Mouse (Mus musculus) midbrain, embryonic 14.5 days (tissue): ENCODE measurements around the gene Spata2. TPM values are rescaled to one million over a fixed set of nuclear protein-coding genes. Genes with fewer than 3 reads are reported as not detected.

ENCODE experiments used
- ATAC-seq: fragments of 200-750 bp; cut with Nextera tagmentation; 2 replicates; pipeline ENCODE4 v1.8.0; 2017; ENCODE audit warnings: moderate number of reproducible peaks, moderate library complexity; ENCODE audit not compliant: low FRiP score, low TSS enrichment
- DNase-seq: peaks from one replicate; pipeline ENCODE4 v3.0.0-alpha.2; 2015
- H3K27ac ChIP-seq: fragments of 300-500 bp; sonication (generic); replicated peaks from 2 replicates; pipeline ENCODE4 v1.5.1; 2014; ENCODE audit warnings: mild to moderate bottlenecking, low read depth, low read length, moderate library complexity
- H3K27me3 ChIP-seq: fragments of 300-500 bp; sonication (generic); 2 replicates; pipeline ENCODE4 v1.6.1; 2014; ENCODE audit warnings: low read length, control low read depth, mixed read lengths; ENCODE audit not compliant: control insufficient read depth, insufficient read depth
- H3K36me3 ChIP-seq: fragments of 300-500 bp; sonication (generic); 2 replicates; pipeline ENCODE4 v1.6.1; 2014; ENCODE audit warnings: low read length, control low read depth; ENCODE audit not compliant: control insufficient read depth, insufficient read depth
- H3K4me1 ChIP-seq: fragments of 300-500 bp; sonication (generic); 2 replicates; pipeline ENCODE4 v1.6.1; 2014; ENCODE audit warnings: mild to moderate bottlenecking, antibody characterized with exemption, low read length, control low read depth; ENCODE audit not compliant: control insufficient read depth, insufficient read depth
- H3K4me2 ChIP-seq: fragments of 300-500 bp; sonication (generic); 2 replicates; pipeline ENCODE4 v1.6.1; 2014; ENCODE audit warnings: mild to moderate bottlenecking, low read length, moderate library complexity
- H3K4me3 ChIP-seq: fragments of 300-500 bp; sonication (generic); replicated peaks from 2 replicates; pipeline ENCODE4 v1.5.1; 2014; ENCODE audit warnings: low read depth, low read length
- H3K9ac ChIP-seq: fragments of 300-500 bp; sonication (generic); replicated peaks from 2 replicates; pipeline ENCODE4 v1.6.1; 2014; ENCODE audit warnings: mild to moderate bottlenecking, low read length, moderate library complexity
- H3K9me3 ChIP-seq: fragments of 300-500 bp; sonication (generic); 2 replicates; pipeline ENCODE4 v1.6.1; 2016; ENCODE audit warnings: low read length, control low read depth, mixed read lengths; ENCODE audit not compliant: control insufficient read depth
- WGBS: fragments of 180-500 bp; shearing (Covaris S2); extraction: QIAGEN DNeasy Blood & Tissue Kit; methylation state at CpG from one replicate; pipeline ENCODE4 v1.1.7; 2014; 5-methylcytosine and 5-hydroxymethylcytosine counted together
- polyA plus RNA-seq: library from polyadenylated mRNA; unstranded; fragments of >200 nt; fragmentation: Nextera tagmentation; extraction: Ambion mirVana; gene quantifications from 2 replicates; pipeline ENCODE4 v1.2.1, GENCODE M21; 2014

Gene Spata2
- polyA plus RNA-seq, 1 experiment from 2014 or later, result 29.9 TPM

DNA sequence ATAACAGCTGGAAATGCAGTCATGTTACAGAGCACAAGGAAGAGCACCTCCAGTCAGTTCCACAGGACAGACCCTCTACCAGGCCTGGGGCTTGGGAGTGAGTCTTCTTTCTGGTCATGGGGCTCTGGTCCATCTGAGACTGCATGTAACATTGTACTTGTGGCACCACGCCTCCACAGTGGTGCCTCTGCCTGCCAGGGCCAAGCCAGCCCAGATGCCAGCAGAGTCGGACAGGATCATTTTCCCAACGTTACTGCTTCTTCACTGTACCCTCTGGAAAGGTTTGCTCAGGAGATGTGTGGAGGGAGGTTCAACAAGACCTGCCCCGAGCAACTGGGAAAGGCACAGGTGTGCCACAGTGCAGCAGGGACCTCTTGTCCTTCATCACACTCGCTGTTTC is 23.0 kb upstream of the Spata2 start:
- H3K4me2 ChIP-seq, result no peak overlapping the region
- H3K4me3 ChIP-seq, result no peak overlapping the region
- DNase-seq, result no peak
- ATAC-seq, result no peak
- no peaks in the 10 kb centered on the region for H3K4me1 ChIP-seq
- peaks cover 81% of the 10 kb centered on the region for H3K36me3 ChIP-seq
- WGBS, result 94% methylated on average over 5 of the region's 5 CpGs
- H3K9me3 ChIP-seq, result no peaks in the 10 kb centered on the region
- H3K27me3 ChIP-seq, result no peaks in the 10 kb centered on the region
- no peak overlapping the region for H3K27ac ChIP-seq
- no peak overlapping the region for H3K9ac ChIP-seq

GRCm38 (mm10) chr2:167514641-167515040 is 22.0 kb upstream of the Spata2 start:
- Histone ChIP-seq H3K4me1 (no peaks in the 10 kb centered on the region), H3K9me3 (no peaks in the 10 kb centered on the region), H3K4me3 (no peak overlapping the region), H3K27ac (no peak overlapping the region), H3K27me3 (no peaks in the 10 kb centered on the region), H3K4me2 (no peak overlapping the region), H3K36me3 (peaks cover 84% of the 10 kb centered on the region), H3K9ac (no peak overlapping the region)
- no peak for DNase-seq
- no peak for ATAC-seq
- WGBS, result 96% methylated on average over 4 of the region's 4 CpGs

- DNase-seq, result peak; percentile 27
- H3K27ac ChIP-seq, result no peak overlapping the region
- WGBS, result 88% methylated on average over 5 of the region's 5 CpGs
These were observed 20.3 kb upstream of the Spata2 start for GRCm38 (mm10) chr2:167512970-167513369.

GRCm38 (mm10) chr2:167512365-167512764 is 19.7 kb upstream of the Spata2 start:
- no peak overlapping the region for H3K4me2 ChIP-seq
- peaks cover 96% of the 10 kb centered on the region for H3K36me3 ChIP-seq
- 96% methylated on average over 9 of the region's 9 CpGs for WGBS
- no peaks in the 10 kb centered on the region for H3K27me3 ChIP-seq
- no peak for ATAC-seq
- DNase-seq, result no peak
- no peak overlapping the region for H3K9ac ChIP-seq
- H3K9me3 ChIP-seq, result no peaks in the 10 kb centered on the region
- no peaks in the 10 kb centered on the region for H3K4me1 ChIP-seq
- no peak overlapping the region for H3K4me3 ChIP-seq
- H3K27ac ChIP-seq, result no peak overlapping the region

More at GRCm38 (mm10) chr2:167512970-167513369, 20.3 kb upstream of the Spata2 start:
- H3K36me3 ChIP-seq, result peaks cover 96% of the 10 kb centered on the region
- H3K4me1 ChIP-seq, result no peaks in the 10 kb centered on the region
- no peak overlapping the region for H3K4me2 ChIP-seq
- ATAC-seq, result no peak
- H3K9ac ChIP-seq, result no peak overlapping the region
- H3K27me3 ChIP-seq, result no peaks in the 10 kb centered on the region
- no peaks in the 10 kb centered on the region for H3K9me3 ChIP-seq
- H3K4me3 ChIP-seq, result no peak overlapping the region

DNA sequence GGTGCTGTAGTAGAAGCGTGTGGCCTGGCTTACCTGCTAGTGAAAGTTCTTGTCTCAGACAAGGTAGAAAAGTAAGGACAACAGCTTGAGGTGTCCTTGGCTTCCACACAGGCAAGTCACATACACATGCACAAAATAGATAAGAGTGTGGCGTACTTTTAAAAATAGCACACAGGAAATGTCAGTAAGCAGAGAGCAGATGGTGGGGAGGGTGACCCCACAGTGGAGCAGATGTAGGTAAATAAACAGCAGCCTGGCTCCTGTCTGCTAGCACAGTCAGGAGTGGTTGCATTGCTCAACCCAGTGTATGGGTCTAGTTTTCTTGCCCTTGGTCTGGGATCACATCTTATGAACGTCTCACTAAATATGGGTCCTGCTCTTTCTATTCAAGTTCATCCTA is 17.8 kb upstream of the Spata2 start:
- H3K36me3 ChIP-seq, result peaks cover 87% of the 10 kb centered on the region
- ATAC-seq (no peak), DNase-seq (no peak)
- H3K4me3 ChIP-seq, result no peak overlapping the region
- H3K4me1 ChIP-seq, result peaks cover 14% of the 10 kb centered on the region
- H3K27ac ChIP-seq, result no peak overlapping the region
- no peak overlapping the region for H3K9ac ChIP-seq
- H3K9me3 ChIP-seq, result no peaks in the 10 kb centered on the region
- WGBS, result 89% methylated on average over 3 of the region's 3 CpGs
- H3K4me2 ChIP-seq, result no peak overlapping the region
- H3K27me3 ChIP-seq, result no peaks in the 10 kb centered on the region

DNA sequence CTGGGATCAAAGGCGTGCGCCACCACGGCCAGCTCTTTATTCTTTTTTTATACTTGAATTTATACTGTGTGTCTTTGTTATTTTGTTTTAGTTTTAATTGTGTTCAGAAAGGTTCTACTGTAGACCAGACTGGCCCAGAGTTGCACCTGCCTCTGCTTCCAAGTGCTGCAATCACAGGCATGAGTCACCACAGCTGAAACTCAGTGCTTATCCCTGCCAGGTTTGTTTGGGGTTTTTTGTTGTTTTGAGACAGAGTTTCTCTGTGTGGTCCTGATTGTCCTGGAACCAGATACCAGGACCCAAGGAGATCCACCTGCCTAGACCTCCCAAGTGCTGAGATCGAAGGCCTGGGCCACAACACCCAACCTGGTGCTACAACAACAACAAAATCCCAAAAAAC is 15.9 kb upstream of the Spata2 start:
- no peaks in the 10 kb centered on the region for H3K27me3 ChIP-seq
- no peak for DNase-seq
- H3K4me2 ChIP-seq, result no peak overlapping the region
- no peaks in the 10 kb centered on the region for H3K9me3 ChIP-seq
- peaks cover 29% of the 10 kb centered on the region for H3K4me1 ChIP-seq
- 96% methylated on average over 4 of the region's 4 CpGs for WGBS
- H3K4me3 ChIP-seq, result no peak overlapping the region
- no peak overlapping the region for H3K9ac ChIP-seq
- no peak overlapping the region for H3K27ac ChIP-seq
- no peak for ATAC-seq
- H3K36me3 ChIP-seq, result peaks cover 69% of the 10 kb centered on the region

- H3K27me3 ChIP-seq, result no peaks in the 10 kb centered on the region
- H3K4me1 ChIP-seq, result peaks cover 29% of the 10 kb centered on the region
- no peak overlapping the region for H3K27ac ChIP-seq
- ATAC-seq, result no peak
- H3K4me3 ChIP-seq, result no peak overlapping the region
- DNase-seq, result no peak
- 92% methylated on average over 3 of the region's 3 CpGs for WGBS
- H3K4me2 ChIP-seq, result no peak overlapping the region
- H3K9ac ChIP-seq, result no peak overlapping the region
- no peaks in the 10 kb centered on the region for H3K9me3 ChIP-seq
- peaks cover 62% of the 10 kb centered on the region for H3K36me3 ChIP-seq
These were observed 15.2 kb upstream of the Spata2 start for GRCm38 (mm10) chr2:167507719-167508385.

DNA sequence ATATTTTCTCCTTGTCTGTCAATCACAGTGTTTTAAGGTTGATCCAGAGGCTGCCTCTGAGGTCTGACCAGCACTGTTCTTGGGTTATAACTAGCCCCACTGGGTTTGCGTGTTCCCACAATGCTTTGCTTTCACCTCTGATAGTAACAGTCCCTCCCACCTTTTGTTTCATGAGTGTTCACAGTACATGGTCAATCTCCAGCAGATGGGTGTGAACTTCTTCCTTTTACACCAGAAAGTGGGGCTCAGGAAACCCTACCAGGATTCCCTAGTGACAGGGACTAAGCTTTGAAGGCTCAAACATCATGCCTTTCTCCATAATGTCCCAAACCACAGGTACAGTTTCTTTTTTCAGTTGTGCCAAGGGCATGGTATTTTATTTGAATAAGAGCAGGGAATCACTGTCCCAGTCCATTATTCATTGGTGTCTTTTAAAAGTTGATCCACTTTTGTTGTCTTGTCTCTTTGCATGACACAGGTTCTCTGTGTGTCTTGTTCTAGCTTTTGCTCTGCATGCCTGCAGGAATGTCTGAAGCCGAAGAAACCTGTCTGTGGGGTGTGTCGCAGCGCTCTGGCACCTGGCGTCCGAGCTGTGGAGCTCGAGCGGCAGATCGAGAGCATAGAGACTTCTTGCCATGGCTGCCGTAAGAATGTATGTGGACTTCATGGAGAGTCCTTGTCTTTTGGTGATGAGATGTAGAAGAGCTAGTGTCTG is 14.0 kb upstream of the Spata2 start:
- Histone ChIP-seq H3K9me3 (no peaks in the 10 kb centered on the region), H3K4me1 (peaks cover 29% of the 10 kb centered on the region), H3K9ac (no peak overlapping the region), H3K4me2 (peak overlapping the region; percentile 5; the same call in 1 of the 2 replicates), H3K36me3 (peaks cover 50% of the 10 kb centered on the region), H3K4me3 (no peak overlapping the region), H3K27ac (no peak overlapping the region), H3K27me3 (no peaks in the 10 kb centered on the region)
- DNase-seq (no peak), ATAC-seq (no peak)
- 95% methylated on average over 10 of the region's 10 CpGs for WGBS

DNA sequence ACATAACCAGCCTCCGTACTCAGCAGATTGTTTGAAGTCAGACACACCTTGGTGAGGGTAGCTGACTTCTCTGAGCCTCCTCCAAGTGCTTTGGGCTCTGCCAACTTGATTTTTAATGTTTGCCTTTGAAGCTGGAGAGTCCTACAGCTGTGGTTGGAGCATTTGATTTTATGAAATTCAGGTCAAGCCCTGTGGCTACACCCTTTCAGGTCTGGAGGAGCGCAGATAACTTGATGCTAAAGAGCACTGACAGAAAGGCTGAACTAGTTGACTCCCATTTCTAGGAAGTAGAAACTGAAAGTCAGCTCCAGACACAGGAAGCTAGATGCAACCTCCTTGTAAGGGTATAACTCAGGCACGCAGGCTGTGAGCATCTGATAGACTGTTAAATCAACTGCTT is 12.4 kb upstream of the Spata2 start:
- Histone ChIP-seq H3K9me3 (no peaks in the 10 kb centered on the region), H3K9ac (no peak overlapping the region), H3K4me1 (peaks cover 29% of the 10 kb centered on the region), H3K36me3 (peaks cover 34% of the 10 kb centered on the region), H3K27me3 (no peaks in the 10 kb centered on the region), H3K4me3 (no peak overlapping the region), H3K27ac (no peak overlapping the region), H3K4me2 (peak overlapping the region; percentile 91)
- DNase-seq, result no peak
- no peak for ATAC-seq
- WGBS, result 89% methylated on average over 3 of the region's 3 CpGs
